Mouse (Mus musculus) liver, embryonic 14.5 days (tissue): ENCODE results near the gene Adipor2.

Source experiments
- CTCF ChIP-seq: IDR thresholded peaks from 2 replicates; pipeline ENCODE4 v1.5.1; 2016; ENCODE audit warnings: antibody characterized with exemption, low read depth, control low read depth
- EP300 ChIP-seq: IDR thresholded peaks from 2 replicates; pipeline ENCODE4 v1.6.1; 2016; ENCODE audit warnings: antibody characterized with exemption, low read depth

- TF ChIP-seq CTCF (no peak), EP300 (no peak)
These were observed 91.0 kb downstream of the Adipor2 start for GRCm38 (mm10) chr6:119326541-119326940.
